Mouse (Mus musculus) forebrain, embryonic 15.5 days (tissue): Measurements from ENCODE around the gene Setd1b. TPM values are rescaled to one million over a fixed set of nuclear protein-coding genes. Genes with fewer than 3 reads are reported as not detected.

Experiments
- ATAC-seq: fragments of 200-750 bp; cut with Nextera tagmentation; replicated peaks from 2 replicates; pipeline ENCODE4 v1.8.0; 2017; ENCODE audit warnings: mild to moderate bottlenecking, moderate TSS enrichment, moderate library complexity
- H3K27ac ChIP-seq: fragments of 300-500 bp; sonication (generic); replicated peaks from 2 replicates; pipeline ENCODE4 v1.5.1; 2015; ENCODE audit warnings: mild to moderate bottlenecking, inconsistent platforms
- H3K27me3 ChIP-seq: fragments of 300-500 bp; sonication (generic); 2 replicates; pipeline ENCODE4 v1.6.1; 2015; ENCODE audit warnings: inconsistent platforms
- H3K36me3 ChIP-seq: fragments of 300-500 bp; sonication (generic); 2 replicates; pipeline ENCODE4 v1.6.1; 2015; ENCODE audit warnings: mild to moderate bottlenecking, inconsistent platforms
- H3K4me1 ChIP-seq: fragments of 300-500 bp; sonication (generic); 2 replicates; pipeline ENCODE4 v1.6.1; 2015; ENCODE audit warnings: inconsistent platforms
- H3K4me2 ChIP-seq: fragments of 300-500 bp; sonication (generic); replicated peaks from 2 replicates; pipeline ENCODE4 v1.6.1; 2015; ENCODE audit warnings: mild to moderate bottlenecking, inconsistent platforms
- H3K4me3 ChIP-seq: fragments of 300-500 bp; sonication (generic); 2 replicates; pipeline ENCODE4 v1.5.1; 2015; ENCODE audit warnings: mild to moderate bottlenecking, inconsistent platforms
- H3K9ac ChIP-seq: fragments of 300-500 bp; sonication (generic); replicated peaks from 2 replicates; pipeline ENCODE4 v1.6.1; 2015; ENCODE audit warnings: mild to moderate bottlenecking, inconsistent platforms
- H3K9me3 ChIP-seq: fragments of 300-500 bp; sonication (generic); 2 replicates; pipeline ENCODE4 v1.6.1; 2016; ENCODE audit warnings: inconsistent platforms
- WGBS: fragments of 180-500 bp; shearing (Covaris S2); methylation state at CpG from one replicate; pipeline ENCODE4 v1.1.7; 2015; ENCODE audit warnings: mixed read lengths; 5-methylcytosine and 5-hydroxymethylcytosine counted together
- polyA plus RNA-seq: library from polyadenylated mRNA; unstranded; fragments of >200 nt; fragmentation: Nextera tagmentation; extraction: Ambion mirVana; gene quantifications from 2 replicates; pipeline ENCODE4 v1.2.1, GENCODE M21; 2015

Gene Setd1b
- polyA plus RNA-seq: 13.6 and 13.7 TPM in 2 replicates

- H3K4me2 ChIP-seq: peak within 1 kb of the TSS; percentile 98
- under 1% methylated on average over 61 of the region's 103 CpGs for WGBS
- H3K36me3 ChIP-seq: peaks cover 11% of the 10 kb centered on the region
- H3K9ac ChIP-seq: peak within 1 kb of the TSS; percentile 99
- H3K27me3 ChIP-seq: no peaks in the 10 kb centered on the region
- peaks cover 39% of the 10 kb centered on the region for H3K4me1 ChIP-seq
- peak within 1 kb of the TSS; percentile 100 for H3K27ac ChIP-seq
- no peaks in the 10 kb centered on the region for H3K9me3 ChIP-seq
- ATAC-seq: 0 out of 2 replicates have a peak, but pooled peaks have one; percentile 3
- H3K4me3 ChIP-seq: peak within 1 kb of the TSS; percentile 94
These were observed at the start of gene Setd1b for GRCm38 (mm10) chr5:123142161-123143157. Gene Setd1b, plus strand, starts transcription at chr5:123142193.

- Histone ChIP-seq H3K36me3 (no peaks in the 10 kb centered on the region), H3K9me3 (no peaks in the 10 kb centered on the region), H3K4me2 (no peak overlapping the region), H3K27me3 (no peaks in the 10 kb centered on the region), H3K4me3 (no peak overlapping the region), H3K9ac (no peak overlapping the region), H3K4me1 (no peaks in the 10 kb centered on the region), H3K27ac (no peak overlapping the region)
- no peak for ATAC-seq
- WGBS: 85% methylated on average over 14 of the region's 14 CpGs
These were observed 48.8 kb upstream of the Setd1b start for GRCm38 (mm10) chr5:123093077-123093633.

- no peaks in the 10 kb centered on the region for H3K27me3 ChIP-seq
- 69% methylated on average over 25 of the region's 25 CpGs for WGBS
- H3K9me3 ChIP-seq: no peaks in the 10 kb centered on the region
- no peak overlapping the region for H3K9ac ChIP-seq
- no peak overlapping the region for H3K27ac ChIP-seq
- no peak overlapping the region for H3K4me3 ChIP-seq
- no peaks in the 10 kb centered on the region for H3K4me1 ChIP-seq
- no peak overlapping the region for H3K4me2 ChIP-seq
- H3K36me3 ChIP-seq: no peaks in the 10 kb centered on the region
- ATAC-seq: no peak
These were observed 47.6 kb upstream of the Setd1b start for GRCm38 (mm10) chr5:123094238-123094991.

DNA sequence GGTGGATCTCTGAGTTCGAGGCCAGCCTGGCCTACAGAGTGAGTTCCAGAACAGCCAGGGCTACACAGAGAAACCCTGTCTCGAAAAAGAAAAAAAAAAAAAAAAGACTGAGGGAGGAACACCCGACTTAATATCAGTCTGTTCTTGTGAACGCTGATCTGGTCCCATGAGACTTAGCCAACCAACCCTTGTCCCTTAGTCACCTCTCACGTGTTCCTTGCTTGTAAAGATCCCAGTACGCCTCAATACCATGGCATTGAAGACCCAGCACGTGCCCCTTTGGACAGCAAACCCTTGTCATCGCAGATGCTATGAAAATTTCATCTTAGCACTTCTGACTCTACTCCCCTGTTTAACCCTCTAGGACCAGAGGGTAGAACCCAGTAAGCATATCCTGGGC is 45.7 kb upstream of the Setd1b start:
- Histone ChIP-seq H3K27me3 (no peaks in the 10 kb centered on the region), H3K4me3 (no peak overlapping the region), H3K4me1 (no peaks in the 10 kb centered on the region), H3K27ac (no peak overlapping the region), H3K9ac (no peak overlapping the region), H3K4me2 (no peak overlapping the region), H3K9me3 (no peaks in the 10 kb centered on the region), H3K36me3 (no peaks in the 10 kb centered on the region)
- no peak for ATAC-seq
- WGBS: 87% methylated on average over 8 of the region's 8 CpGs

DNA sequence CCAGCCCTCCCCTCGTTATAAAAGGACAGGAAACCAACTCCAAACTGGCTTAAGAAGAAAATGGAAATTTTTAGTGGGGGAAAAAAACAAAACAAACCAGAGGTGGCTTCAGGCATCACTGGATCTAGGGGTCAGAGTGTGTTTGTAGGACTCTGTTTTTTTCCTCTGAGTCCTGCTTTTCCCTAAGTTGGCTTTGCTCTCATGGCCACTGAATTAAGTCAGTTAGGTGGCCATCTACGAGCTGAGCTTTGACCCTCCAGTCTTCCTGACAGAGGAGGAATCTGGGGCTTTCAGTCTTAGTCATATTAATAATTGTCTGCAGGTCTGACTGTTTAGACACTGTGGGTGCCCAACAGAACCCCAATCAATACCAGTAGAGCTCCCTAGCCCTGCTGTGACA is 43.5 kb upstream of the Setd1b start:
- Histone ChIP-seq H3K27ac (no peak overlapping the region), H3K9me3 (no peaks in the 10 kb centered on the region), H3K27me3 (no peaks in the 10 kb centered on the region), H3K36me3 (no peaks in the 10 kb centered on the region), H3K4me3 (no peak overlapping the region), H3K9ac (no peak overlapping the region), H3K4me1 (no peaks in the 10 kb centered on the region), H3K4me2 (no peak overlapping the region)
- no peak for ATAC-seq
- WGBS: 76% methylated on average over 2 of the region's 2 CpGs

GRCm38 (mm10) chr5:123102376-123102775 is 39.6 kb upstream of the Setd1b start:
- Histone ChIP-seq H3K4me2 (no peak overlapping the region), H3K36me3 (no peaks in the 10 kb centered on the region), H3K9ac (no peak overlapping the region), H3K27ac (no peak overlapping the region), H3K4me3 (no peak overlapping the region), H3K27me3 (no peaks in the 10 kb centered on the region), H3K4me1 (no peaks in the 10 kb centered on the region), H3K9me3 (no peaks in the 10 kb centered on the region)
- WGBS: 80% methylated on average over 7 of the region's 7 CpGs
- ATAC-seq: no peak

- H3K9ac ChIP-seq: no peak overlapping the region
- no peak for ATAC-seq
- 84% methylated on average over 8 of the region's 8 CpGs for WGBS
- H3K4me3 ChIP-seq: no peak overlapping the region
- H3K4me1 ChIP-seq: no peaks in the 10 kb centered on the region
- no peak overlapping the region for H3K4me2 ChIP-seq
- H3K36me3 ChIP-seq: no peaks in the 10 kb centered on the region
- no peaks in the 10 kb centered on the region for H3K9me3 ChIP-seq
- no peaks in the 10 kb centered on the region for H3K27me3 ChIP-seq
- H3K27ac ChIP-seq: no peak overlapping the region
These were observed 38.4 kb upstream of the Setd1b start for GRCm38 (mm10) chr5:123103556-123103955.

GRCm38 (mm10) chr5:123104769-123105168 is 37.2 kb upstream of the Setd1b start:
- WGBS: 80% methylated on average over 6 of the region's 6 CpGs
- Histone ChIP-seq H3K4me2 (no peak overlapping the region), H3K27me3 (no peaks in the 10 kb centered on the region), H3K4me3 (no peak overlapping the region), H3K4me1 (peaks cover 8% of the 10 kb centered on the region), H3K27ac (no peak overlapping the region), H3K36me3 (no peaks in the 10 kb centered on the region), H3K9me3 (no peaks in the 10 kb centered on the region), H3K9ac (no peak overlapping the region)
- ATAC-seq: no peak

DNA sequence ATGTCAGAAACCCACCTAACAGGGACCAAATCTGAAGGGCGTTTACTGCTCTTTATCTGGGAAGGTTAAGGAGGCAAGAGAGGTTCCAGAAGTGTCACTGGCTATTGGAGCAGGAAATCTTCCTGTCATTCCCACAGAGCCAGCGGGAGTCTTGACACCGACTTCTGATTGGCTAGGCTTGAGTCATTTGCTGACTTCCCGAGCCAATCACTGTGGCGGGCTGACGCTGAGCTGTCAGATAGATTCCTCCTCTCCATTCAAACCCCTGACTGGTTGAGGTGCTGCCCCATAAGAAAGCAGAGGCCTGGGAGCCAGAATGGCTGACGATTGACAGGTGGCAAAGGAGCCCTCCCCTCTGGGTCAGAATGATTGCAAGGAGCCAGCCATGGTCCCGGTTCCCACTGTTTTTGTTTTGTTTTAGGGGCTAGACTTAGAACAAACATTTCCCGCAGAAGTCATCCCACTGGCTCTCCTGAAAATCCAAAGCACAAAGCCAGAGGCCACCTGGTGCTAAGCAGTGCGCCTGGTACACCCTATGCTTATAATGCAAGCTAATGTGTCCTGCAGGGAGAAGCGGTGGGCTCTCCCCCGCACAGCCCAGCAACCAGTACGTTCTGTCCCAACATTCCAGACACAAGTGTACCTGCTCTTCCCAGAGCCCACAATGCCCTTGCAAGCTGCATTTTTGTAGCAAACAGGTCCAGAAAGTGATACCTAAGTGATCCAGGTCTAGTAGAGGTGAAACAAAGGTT is 32.4 kb upstream of the Setd1b start:
- ATAC-seq: peak; percentile 70
- no peak overlapping the region for H3K9ac ChIP-seq
- WGBS: 31% methylated on average over 13 of the region's 13 CpGs

GRCm38 (mm10) chr5:123110296-123110721 is 31.7 kb upstream of the Setd1b start:
- WGBS: 20% methylated on average over 13 of the region's 13 CpGs
- H3K4me2 ChIP-seq: no peak overlapping the region
- H3K4me3 ChIP-seq: no peak overlapping the region
- H3K36me3 ChIP-seq: no peaks in the 10 kb centered on the region
- H3K9ac ChIP-seq: no peak overlapping the region
- ATAC-seq: peak; percentile 56
- peaks cover 20% of the 10 kb centered on the region for H3K4me1 ChIP-seq
- no peaks in the 10 kb centered on the region for H3K9me3 ChIP-seq
- H3K27me3 ChIP-seq: no peaks in the 10 kb centered on the region
- H3K27ac ChIP-seq: peak overlapping the region; percentile 44

More for the DNA sequence above, 32.4 kb upstream of the Setd1b start:
- no peaks in the 10 kb centered on the region for H3K9me3 ChIP-seq
- H3K4me2 ChIP-seq: peak overlapping the region; percentile 35
- no peak overlapping the region for H3K4me3 ChIP-seq
- H3K27ac ChIP-seq: peak overlapping the region; percentile 44
- H3K27me3 ChIP-seq: no peaks in the 10 kb centered on the region
- peaks cover 20% of the 10 kb centered on the region for H3K4me1 ChIP-seq
- H3K36me3 ChIP-seq: no peaks in the 10 kb centered on the region

- no peaks in the 10 kb centered on the region for H3K27me3 ChIP-seq
- H3K9me3 ChIP-seq: no peaks in the 10 kb centered on the region
- no peaks in the 10 kb centered on the region for H3K36me3 ChIP-seq
- WGBS: 76% methylated on average over 11 of the region's 11 CpGs
- peaks cover 19% of the 10 kb centered on the region for H3K4me1 ChIP-seq
- no peak overlapping the region for H3K27ac ChIP-seq
- H3K4me2 ChIP-seq: no peak overlapping the region
- no peak overlapping the region for H3K4me3 ChIP-seq
- ATAC-seq: no peak
- no peak overlapping the region for H3K9ac ChIP-seq
These were observed 27.9 kb upstream of the Setd1b start for GRCm38 (mm10) chr5:123114109-123114508.
